Mouse (Mus musculus): ENCODE data around the gene Arvcf. TPM values are rescaled to one million over a fixed set of nuclear protein-coding genes. Genes with fewer than 3 reads are reported as not detected.

The Arvcf gene
- polyA plus RNA-seq, 1 experiment: 5.4 TPM

GRCm38 (mm10) chr16:18443385-18443841 is 95.4 kb downstream of the Arvcf start:
- no peak overlapping the region for H3K4me3 ChIP-seq (ENCODE audit: insufficient read depth, poor library complexity, severe bottlenecking)
- no peaks in the 10 kb centered on the region for H3K79me3 ChIP-seq (ENCODE audit: low read depth)
- no peaks in the 10 kb centered on the region for H3K79me2 ChIP-seq (ENCODE audit: control insufficient read depth, insufficient read depth)
- TF ChIP-seq MYOG (IDR thresholded peaks at IDR 0.05; ENCODE audit: control insufficient read depth, extremely low read depth, insufficient read length) (no peak), MAX (IDR thresholded peaks at IDR 0.05) (no peak), FOSL1 (IDR thresholded peaks at IDR 0.05; ENCODE audit: insufficient read depth, low read length, poor library complexity, severe bottlenecking) (no peak), USF1 (IDR thresholded peaks at IDR 0.05; ENCODE audit: low read depth) (no peak), CEBPB (IDR thresholded peaks at IDR 0.05; ENCODE audit: low read depth) (no peak), CTCF (IDR thresholded peaks at IDR 0.05; ENCODE audit: control insufficient read depth, insufficient read depth, insufficient read length) (peak; percentile 94)
- no peaks in the 10 kb centered on the region for H3K27me3 ChIP-seq (ENCODE audit: control insufficient read depth, insufficient read depth, insufficient read length)
- peaks cover 11% of the 10 kb centered on the region for H3K36me3 ChIP-seq (ENCODE audit: control insufficient read depth, insufficient read depth)
- no peak overlapping the region for H3ac ChIP-seq (ENCODE audit: control insufficient read depth, insufficient read length, low read depth)

GRCm38 (mm10) chr16:18447243-18447642 is 99.3 kb downstream of the Arvcf start:
- Histone ChIP-seq H3ac (ENCODE audit: control insufficient read depth, insufficient read length, low read depth) (no peak overlapping the region), H3K79me3 (ENCODE audit: low read depth) (no peaks in the 10 kb centered on the region), H3K4me3 (ENCODE audit: insufficient read depth, poor library complexity, severe bottlenecking) (no peak overlapping the region), H3K79me2 (ENCODE audit: control insufficient read depth, insufficient read depth) (no peaks in the 10 kb centered on the region), H3K36me3 (ENCODE audit: control insufficient read depth, insufficient read depth) (peaks cover 11% of the 10 kb centered on the region), H3K27me3 (ENCODE audit: control insufficient read depth, insufficient read depth, insufficient read length) (no peaks in the 10 kb centered on the region)
- no peak for TF ChIP-seq MYOD1 (IDR thresholded peaks at IDR 0.05; ENCODE audit: control insufficient read depth, insufficient read length, low read depth)
- TF ChIP-seq FOSL1 (IDR thresholded peaks at IDR 0.05; ENCODE audit: insufficient read depth, low read length, poor library complexity, severe bottlenecking): no peak
- no peak for TF ChIP-seq CEBPB (IDR thresholded peaks at IDR 0.05; ENCODE audit: low read depth)
- TF ChIP-seq MAX (IDR thresholded peaks at IDR 0.05): no peak
- no peak for TF ChIP-seq USF1 (IDR thresholded peaks at IDR 0.05; ENCODE audit: low read depth)
- TF ChIP-seq MYOG (IDR thresholded peaks at IDR 0.05; ENCODE audit: control insufficient read depth, extremely low read depth, insufficient read length): no peak

DNA sequence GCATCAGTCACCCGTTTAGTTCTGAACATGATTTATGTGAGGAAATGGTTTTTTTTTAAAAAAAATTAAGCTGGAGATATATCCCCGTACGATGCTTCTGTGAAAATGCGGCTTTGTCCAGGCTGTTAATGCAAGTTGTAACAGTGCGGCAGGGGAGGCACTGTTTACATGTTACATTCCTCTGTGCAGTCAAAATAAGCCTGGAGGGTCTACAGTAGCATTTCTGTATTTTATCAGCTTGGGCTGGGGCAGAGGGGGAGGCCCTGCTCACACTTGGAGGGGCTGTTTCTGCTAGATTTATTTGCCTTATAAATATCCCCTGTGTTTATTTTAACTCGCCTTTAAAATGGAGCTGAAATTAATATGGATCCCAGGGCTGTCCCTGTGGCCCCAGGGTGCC is 100.1 kb downstream of the Arvcf start:
- H3K36me3 ChIP-seq (ENCODE audit: control insufficient read depth, insufficient read depth): peaks cover 7% of the 10 kb centered on the region
- H3ac ChIP-seq (ENCODE audit: control insufficient read depth, insufficient read length, low read depth): no peak overlapping the region
- no peaks in the 10 kb centered on the region for H3K79me3 ChIP-seq (ENCODE audit: low read depth)
- TF ChIP-seq MYOD1 (IDR thresholded peaks at IDR 0.05; ENCODE audit: control insufficient read depth, insufficient read length, low read depth) (no peak), USF1 (IDR thresholded peaks at IDR 0.05; ENCODE audit: low read depth) (no peak), CTCF (IDR thresholded peaks at IDR 0.05; ENCODE audit: control insufficient read depth, insufficient read depth, insufficient read length) (no peak), MYOG (IDR thresholded peaks at IDR 0.05; ENCODE audit: control insufficient read depth, extremely low read depth, insufficient read length) (no peak), FOSL1 (IDR thresholded peaks at IDR 0.05; ENCODE audit: insufficient read depth, low read length, poor library complexity, severe bottlenecking) (no peak), MAX (IDR thresholded peaks at IDR 0.05) (no peak), CEBPB (IDR thresholded peaks at IDR 0.05; ENCODE audit: low read depth) (no peak)
- no peak overlapping the region for H3K4me3 ChIP-seq (ENCODE audit: insufficient read depth, poor library complexity, severe bottlenecking)
- no peaks in the 10 kb centered on the region for H3K27me3 ChIP-seq (ENCODE audit: control insufficient read depth, insufficient read depth, insufficient read length)
- H3K79me2 ChIP-seq (ENCODE audit: control insufficient read depth, insufficient read depth): no peaks in the 10 kb centered on the region

- no peak overlapping the region for H3K4me3 ChIP-seq (ENCODE audit: insufficient read depth, poor library complexity, severe bottlenecking)
- no peak overlapping the region for H3ac ChIP-seq (ENCODE audit: control insufficient read depth, insufficient read length, low read depth)
- no peaks in the 10 kb centered on the region for H3K79me3 ChIP-seq (ENCODE audit: low read depth)
- no peaks in the 10 kb centered on the region for H3K27me3 ChIP-seq (ENCODE audit: control insufficient read depth, insufficient read depth, insufficient read length)
- no peak for TF ChIP-seq MYOG (IDR thresholded peaks at IDR 0.05; ENCODE audit: control insufficient read depth, extremely low read depth, insufficient read length)
- H3K79me2 ChIP-seq (ENCODE audit: control insufficient read depth, insufficient read depth): no peaks in the 10 kb centered on the region
- peaks cover 5% of the 10 kb centered on the region for H3K36me3 ChIP-seq (ENCODE audit: control insufficient read depth, insufficient read depth)
Observed at GRCm38 (mm10) chr16:18449005-18449404, 101.0 kb downstream of the Arvcf start.

DNA sequence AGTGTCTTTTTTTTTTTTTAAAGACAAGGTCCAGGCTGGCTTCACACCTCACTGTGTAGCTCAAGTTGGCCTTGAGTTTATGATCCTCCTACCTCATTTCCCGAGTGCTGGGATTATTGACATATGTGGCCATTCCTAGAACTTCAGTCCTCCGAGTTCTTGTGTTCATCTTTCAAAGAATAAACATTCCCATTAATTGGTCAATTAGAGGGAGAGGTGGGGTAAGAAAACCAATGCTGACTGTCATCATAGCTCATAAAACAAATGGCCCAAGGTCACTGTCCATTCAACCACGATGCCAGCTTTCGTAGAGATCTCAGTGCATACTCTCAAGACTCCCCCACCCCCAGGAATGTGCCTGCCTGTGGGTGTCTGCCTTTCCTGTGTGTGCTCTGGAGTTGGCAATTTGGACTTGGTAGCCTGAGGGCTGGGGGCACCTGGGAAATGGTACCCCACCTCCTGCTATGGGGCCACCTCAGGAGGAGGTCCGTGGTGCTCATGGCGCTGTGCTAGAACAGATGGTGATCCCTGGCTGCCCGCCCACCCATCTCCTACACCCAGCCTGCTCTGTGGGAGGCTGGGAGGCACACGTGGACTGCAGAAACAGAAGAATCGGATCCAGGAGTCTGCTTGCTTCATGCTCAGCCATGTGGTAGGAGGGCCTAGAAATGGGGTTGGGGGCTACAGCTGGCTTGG is 103.7 kb downstream of the Arvcf start:
- peak overlapping the region; percentile 11 for H3K4me3 ChIP-seq (ENCODE audit: insufficient read depth, poor library complexity, severe bottlenecking)
- no peaks in the 10 kb centered on the region for H3K79me3 ChIP-seq (ENCODE audit: low read depth)
- no peak overlapping the region for H3ac ChIP-seq (ENCODE audit: control insufficient read depth, insufficient read length, low read depth)
- no peaks in the 10 kb centered on the region for H3K27me3 ChIP-seq (ENCODE audit: control insufficient read depth, insufficient read depth, insufficient read length)
- peaks cover 4% of the 10 kb centered on the region for H3K36me3 ChIP-seq (ENCODE audit: control insufficient read depth, insufficient read depth)
- TF ChIP-seq USF1 (IDR thresholded peaks at IDR 0.05; ENCODE audit: low read depth) (no peak), CEBPB (IDR thresholded peaks at IDR 0.05; ENCODE audit: low read depth) (no peak), MYOG (IDR thresholded peaks at IDR 0.05; ENCODE audit: control insufficient read depth, extremely low read depth, insufficient read length) (no peak), FOSL1 (IDR thresholded peaks at IDR 0.05; ENCODE audit: insufficient read depth, low read length, poor library complexity, severe bottlenecking) (no peak), CTCF (IDR thresholded peaks at IDR 0.05; ENCODE audit: control insufficient read depth, insufficient read depth, insufficient read length) (no peak), MYOD1 (IDR thresholded peaks at IDR 0.05; ENCODE audit: control insufficient read depth, insufficient read length, low read depth) (no peak), MAX (IDR thresholded peaks at IDR 0.05) (no peak)
- H3K79me2 ChIP-seq (ENCODE audit: control insufficient read depth, insufficient read depth): no peaks in the 10 kb centered on the region

GRCm38 (mm10) chr16:18452361-18452862 is 104.4 kb downstream of the Arvcf start:
- TF ChIP-seq FOSL1 (IDR thresholded peaks at IDR 0.05; ENCODE audit: insufficient read depth, low read length, poor library complexity, severe bottlenecking) (no peak), MYOD1 (IDR thresholded peaks at IDR 0.05; ENCODE audit: control insufficient read depth, insufficient read length, low read depth) (no peak), CTCF (IDR thresholded peaks at IDR 0.05; ENCODE audit: control insufficient read depth, insufficient read depth, insufficient read length) (no peak), MAX (IDR thresholded peaks at IDR 0.05) (no peak)
- Histone ChIP-seq H3K27me3 (ENCODE audit: control insufficient read depth, insufficient read depth, insufficient read length) (no peaks in the 10 kb centered on the region), H3K79me3 (ENCODE audit: low read depth) (no peaks in the 10 kb centered on the region), H3K79me2 (ENCODE audit: control insufficient read depth, insufficient read depth) (no peaks in the 10 kb centered on the region), H3K36me3 (ENCODE audit: control insufficient read depth, insufficient read depth) (peaks cover 4% of the 10 kb centered on the region), H3K4me3 (ENCODE audit: insufficient read depth, poor library complexity, severe bottlenecking) (no peak overlapping the region), H3ac (ENCODE audit: control insufficient read depth, insufficient read length, low read depth) (no peak overlapping the region)

All from C2C12 (cell line).